Mouse (Mus musculus) right cerebral cortex, postnatal 25 days (tissue): ENCODE results near the gene Mmp25.
A peak's percentile ranks its signal among the peaks of the same experiment; 100 is the strongest.
"Not testable (repeated sequence)": the region's sequence is repeated elsewhere in the genome, so short reads cannot be mapped to it uniquely, and the experiment has no call there.

Experiments
- DNase-seq: peaks from one replicate; pipeline ENCODE4 v3.0.0; 2022

Gene Mmp25

GRCm38 (mm10) chr17:23599605-23600063 is 45.4 kb downstream of the Mmp25 start:
- no peak for DNase-seq

DNA sequence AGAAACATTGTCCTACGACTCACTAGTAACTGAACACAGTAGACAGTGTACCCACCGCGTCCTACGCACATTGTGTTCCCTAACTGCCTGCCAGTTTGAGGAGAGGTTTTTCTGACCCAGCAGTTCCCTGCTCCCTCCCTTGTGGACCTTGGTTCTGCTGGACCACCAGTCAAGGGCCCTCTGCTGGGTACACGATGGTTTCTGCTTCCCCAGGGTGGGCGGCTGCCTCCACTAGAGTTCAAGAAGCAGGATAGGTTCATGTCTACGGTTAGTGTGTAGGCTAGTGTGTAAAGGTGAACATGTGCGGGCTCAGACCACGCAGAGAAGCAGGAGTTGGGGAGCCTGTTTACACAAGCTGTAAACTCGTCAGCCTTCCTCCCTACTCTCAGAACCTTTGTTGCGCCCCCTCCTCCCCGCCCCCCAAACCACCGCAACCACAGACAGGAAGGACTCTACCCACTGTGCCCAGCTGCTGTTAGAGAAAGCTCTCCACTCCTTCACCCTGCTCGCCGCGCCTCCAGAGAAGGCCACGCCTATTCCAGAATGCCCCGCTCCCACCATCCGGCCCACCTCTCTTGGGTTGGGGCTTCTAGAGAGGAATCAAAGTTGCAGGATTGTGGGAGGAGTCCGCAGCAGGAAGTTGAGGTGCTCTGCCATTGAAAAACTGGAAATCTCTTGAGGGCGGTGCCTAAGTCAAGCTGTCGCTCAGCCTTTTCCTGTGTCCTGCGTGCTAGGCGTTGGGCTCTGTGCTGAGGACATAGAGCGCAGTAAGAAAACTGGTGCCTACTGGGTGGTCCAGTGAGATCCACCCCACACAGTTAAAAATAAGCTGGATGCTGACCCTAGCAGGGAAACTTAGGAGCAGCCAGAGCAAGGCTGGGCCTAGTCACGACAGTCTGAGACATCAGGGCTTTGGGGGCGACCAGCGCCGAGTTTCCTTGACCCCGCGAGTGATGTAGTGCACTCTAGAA is 46.2 kb downstream of the Mmp25 start, which contains the start of gene Zfp13:
Zfp13 (minus strand) TSS at position 906 of the 971 bp plus-strand sequence.
- peak; percentile 67 for DNase-seq

GRCm38 (mm10) chr17:23595139-23595538 is 49.9 kb downstream of the Mmp25 start:
- DNase-seq: not testable (repeated sequence)

GRCm38 (mm10) chr17:23592926-23593300 is 52.2 kb downstream of the Mmp25 start:
- DNase-seq: no peak

DNA sequence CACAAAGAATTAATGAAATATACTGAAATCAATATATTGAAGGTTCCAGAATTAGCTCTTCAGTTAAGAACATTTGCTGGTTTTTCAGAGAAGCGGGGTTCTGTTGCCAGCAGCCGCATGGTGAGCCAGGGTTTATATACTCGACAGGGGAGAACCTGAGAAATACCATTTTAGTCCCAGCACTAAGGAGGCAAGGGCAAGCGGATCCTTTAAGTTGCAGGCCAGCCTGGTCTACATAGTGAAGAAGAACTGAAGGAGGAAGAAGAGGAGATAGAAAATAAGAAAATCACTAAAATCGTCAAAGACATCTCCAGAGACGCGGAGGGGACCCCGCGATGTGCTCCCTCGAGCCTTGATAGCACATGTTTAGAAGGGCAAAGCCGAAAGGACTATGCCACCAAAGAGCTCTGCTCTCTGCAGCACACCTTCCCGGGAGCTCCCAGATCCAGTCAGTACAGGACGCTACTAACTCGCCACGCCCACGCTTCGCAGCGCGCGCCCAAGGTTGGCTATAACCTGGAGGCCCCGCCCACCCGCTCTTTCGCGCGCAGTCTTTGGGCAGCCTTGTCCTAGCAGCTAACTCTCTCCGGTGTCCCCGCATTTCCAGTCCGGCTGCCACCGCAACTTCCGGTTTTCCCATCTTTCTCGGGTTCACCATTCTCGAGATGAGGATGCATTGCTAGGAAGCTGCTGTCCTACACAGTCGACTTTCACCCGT is 52.7 kb downstream of the Mmp25 start:
- peak; percentile 95 for DNase-seq

DNA sequence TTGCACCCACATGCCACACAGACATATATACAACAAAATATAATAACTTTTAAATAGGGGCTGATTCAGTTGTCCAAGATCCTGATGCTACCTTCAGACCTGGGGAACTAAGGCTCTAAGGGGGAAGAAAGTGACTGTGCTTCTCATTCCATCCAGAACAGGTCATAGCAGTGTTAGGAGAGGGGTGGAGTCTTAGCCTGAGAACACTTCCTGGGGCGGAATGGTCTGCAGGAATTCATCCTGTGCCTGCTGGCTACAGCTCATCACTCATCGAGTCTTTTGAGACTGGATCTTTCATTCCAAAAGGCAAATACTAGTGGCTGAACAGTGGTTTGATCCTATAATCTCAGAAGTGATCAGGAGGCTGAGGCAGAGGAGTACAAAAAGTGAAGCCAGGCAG is 57.8 kb downstream of the Mmp25 start:
- no peak for DNase-seq

DNA sequence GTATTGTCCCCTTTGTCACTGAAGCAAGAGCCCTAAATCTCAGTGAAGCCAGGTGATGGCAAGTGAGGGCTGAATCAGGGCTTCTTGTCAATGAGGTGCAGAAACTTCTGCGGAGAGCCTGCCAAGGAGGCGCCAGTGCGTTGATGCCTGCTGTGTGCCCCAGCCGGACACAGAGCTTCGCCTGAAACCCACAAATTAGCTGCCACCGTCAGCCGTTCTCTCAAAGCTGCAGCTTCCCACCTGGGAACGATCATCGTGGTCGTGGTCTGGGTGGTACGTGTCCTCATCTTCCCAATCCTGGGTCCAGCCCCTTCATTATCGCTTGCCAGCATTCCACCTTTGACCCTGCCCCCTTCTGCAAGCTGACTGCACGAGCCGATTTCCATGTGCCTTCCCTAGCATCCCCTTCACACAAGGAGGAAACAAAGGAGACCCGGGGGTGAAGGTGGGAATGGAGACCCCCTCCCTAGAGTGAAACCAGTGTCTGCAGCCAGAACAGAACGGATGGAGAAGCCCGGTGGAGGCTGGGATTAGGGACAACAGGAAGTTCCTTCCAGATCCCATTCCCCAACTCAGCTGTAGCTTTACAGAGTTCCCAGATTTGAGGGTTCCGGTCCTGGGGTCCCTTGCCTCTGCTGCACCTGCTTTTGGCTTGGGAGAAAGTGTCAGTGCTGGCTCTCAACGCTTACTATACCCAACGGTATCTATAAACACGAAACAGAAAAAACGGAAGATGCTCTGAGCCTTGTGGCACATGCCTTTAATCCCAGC is 59.2 kb downstream of the Mmp25 start:
- DNase-seq: peak; percentile 73

DNA sequence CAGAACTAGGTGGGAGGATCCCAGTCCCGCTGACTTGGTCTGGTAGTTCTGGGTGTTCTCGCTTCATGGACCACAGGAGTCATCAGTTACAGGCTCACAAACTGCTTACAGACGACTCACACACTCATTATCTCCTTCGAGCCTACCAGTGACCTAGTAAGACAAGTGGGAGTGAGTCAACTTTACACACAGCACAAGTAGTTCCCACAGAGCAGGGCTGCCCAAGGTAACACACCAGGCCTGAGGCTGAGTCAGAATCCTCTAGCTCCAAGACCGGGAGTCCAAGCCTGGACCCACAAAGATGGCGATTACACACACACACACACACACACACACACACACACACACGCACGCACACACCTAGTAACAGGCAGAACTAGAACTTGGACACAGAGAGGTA is 60.3 kb downstream of the Mmp25 start:
- no peak for DNase-seq
